Mouse (Mus musculus) induced T-regulatory cell, adult 2 months (primary cell): ENCODE results near the gene Loxl3.
A peak's percentile ranks its signal among the peaks of the same experiment; 100 is the strongest.

Source experiments
- DNase-seq: peaks from one replicate; pipeline ENCODE4 v3.0.0-alpha.2; 2012; ENCODE audit warnings: low read depth

Gene Loxl3

DNA sequence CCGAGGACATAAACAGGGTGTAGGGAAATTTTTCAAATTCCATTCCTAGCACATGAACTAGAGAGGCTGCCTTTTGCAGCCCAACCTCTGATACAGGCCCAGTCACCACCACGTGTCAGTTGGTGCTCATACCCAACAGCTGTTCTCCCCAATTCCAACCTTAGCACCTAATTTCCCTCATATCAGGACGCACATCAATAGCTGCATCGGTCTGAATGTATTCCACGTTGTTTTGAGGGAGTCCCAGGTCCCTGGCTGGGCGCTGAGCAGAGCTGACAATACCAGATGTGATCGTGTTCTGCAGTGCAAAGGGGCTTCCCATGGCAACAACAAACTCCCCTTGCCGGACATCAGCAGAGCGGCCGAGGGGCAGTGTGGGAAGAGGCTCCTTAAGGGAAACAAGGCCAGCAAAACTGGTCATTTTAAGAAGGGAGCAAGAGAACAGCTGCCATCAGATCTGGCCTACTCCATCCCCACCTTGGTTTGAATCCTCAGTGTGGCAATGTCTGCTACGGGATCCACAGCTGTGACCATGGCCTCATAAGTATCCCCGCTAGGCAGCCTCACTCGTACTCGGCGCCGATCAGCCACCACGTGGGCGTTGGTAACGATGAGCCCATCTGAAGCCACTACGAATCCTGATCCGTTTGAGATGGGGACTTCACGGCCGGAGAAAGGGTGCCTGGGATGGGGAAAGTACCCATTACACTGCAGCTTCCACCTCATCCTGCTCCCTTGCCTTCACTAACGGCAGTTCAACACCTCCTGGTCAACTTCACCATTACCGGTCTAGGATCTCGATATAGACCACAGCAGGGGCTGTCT is 19.4 kb downstream of the Loxl3 start:
- DNase-seq = peak; percentile 77

DNA sequence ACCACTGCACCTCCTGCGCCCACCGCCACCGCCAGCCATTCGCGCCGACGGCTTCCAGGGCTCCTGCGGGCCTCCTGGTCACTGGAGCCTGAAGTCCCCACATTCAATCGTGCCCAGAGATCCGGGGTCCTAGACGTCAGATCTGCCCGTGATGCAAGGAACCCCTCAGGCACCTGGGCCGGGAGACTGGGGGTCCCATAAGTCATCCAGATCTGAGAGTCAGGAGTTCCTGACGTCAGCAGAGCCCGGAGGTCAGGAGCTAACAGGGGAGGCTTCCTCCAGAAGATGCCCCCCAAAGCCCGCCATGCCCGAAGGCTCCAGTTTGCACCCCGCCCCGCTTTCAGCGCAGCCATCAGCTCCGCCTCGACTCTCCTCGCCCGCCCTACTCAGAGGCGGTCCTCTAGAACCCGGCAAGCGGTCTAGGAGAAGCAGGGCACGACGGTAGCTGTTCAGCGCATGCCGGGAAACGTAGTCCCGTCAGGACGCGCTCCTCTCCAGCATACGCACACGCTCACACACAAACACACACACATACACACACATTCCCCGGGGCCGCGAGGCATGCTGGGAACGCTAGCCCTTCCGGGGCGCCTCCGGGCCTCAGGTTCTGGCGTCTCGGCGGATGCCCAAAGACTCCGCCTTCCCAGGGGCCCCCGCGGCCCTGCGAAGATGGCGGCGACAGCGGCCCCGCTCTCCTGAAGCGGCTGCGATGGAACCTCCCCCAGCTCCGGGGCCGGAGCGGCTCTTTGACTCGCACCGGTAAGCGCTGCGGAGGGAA is 20.3 kb downstream of the Loxl3 start, which contains the start of gene Aup1:
TSS of gene Aup1 (plus strand) at position 448 of the 778 bp plus-strand sequence.
- peak; percentile 99 for DNase-seq

DNA sequence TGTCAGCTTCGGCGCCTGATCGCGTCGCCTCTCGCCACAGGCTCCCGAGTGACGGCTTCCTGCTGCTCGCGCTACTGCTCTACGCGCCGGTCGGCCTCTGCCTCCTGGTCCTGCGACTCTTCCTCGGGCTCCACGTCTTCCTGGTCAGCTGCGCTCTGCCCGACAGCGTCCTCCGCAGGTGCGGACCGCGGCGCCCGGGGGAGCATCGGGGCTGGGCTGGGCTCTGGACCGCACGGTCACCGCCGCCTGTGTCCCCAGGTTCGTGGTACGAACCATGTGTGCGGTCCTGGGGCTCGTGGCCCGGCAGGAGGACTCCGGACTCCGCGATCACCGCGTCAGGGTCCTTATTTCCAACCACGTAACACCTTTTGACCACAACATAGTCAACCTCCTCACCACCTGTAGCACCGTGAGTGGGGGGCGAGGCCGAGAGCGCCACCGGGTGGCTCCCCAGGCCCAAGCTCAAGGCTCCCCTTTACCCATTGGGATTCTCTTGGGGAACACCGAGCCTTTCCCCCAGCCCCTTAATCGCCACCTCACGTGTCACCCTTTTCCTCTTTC is 21.0 kb downstream of the Loxl3 start, which contains the start of gene Htra2:
TSS of gene Htra2 (minus strand) at position 403 of the 561 bp plus-strand sequence.
- DNase-seq = peak; percentile 61

DNA sequence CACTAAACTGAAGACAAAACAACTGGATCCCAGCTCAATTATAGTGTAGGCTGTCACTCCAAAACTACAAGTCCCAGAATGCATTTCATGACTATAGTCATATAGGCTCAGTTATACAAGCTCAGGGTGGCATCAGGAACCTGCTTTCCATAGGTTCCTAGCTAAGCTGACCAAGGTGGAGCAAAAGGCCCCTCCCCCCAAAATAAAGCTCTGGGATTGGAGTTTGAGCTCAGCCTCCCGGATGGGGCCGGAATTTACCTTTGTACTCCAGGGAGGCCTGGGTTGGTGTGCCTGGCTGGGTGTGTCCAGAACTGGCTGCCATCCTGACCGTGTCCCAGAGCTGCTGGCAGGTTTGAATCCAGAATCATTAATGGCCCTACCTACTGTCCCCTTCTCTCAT is 23.8 kb downstream of the Loxl3 start, which contains the start of gene Dqx1:
TSS of gene Dqx1 (plus strand) at position 55 of the 400 bp plus-strand sequence.
- DNase-seq = peak; percentile 42

DNA sequence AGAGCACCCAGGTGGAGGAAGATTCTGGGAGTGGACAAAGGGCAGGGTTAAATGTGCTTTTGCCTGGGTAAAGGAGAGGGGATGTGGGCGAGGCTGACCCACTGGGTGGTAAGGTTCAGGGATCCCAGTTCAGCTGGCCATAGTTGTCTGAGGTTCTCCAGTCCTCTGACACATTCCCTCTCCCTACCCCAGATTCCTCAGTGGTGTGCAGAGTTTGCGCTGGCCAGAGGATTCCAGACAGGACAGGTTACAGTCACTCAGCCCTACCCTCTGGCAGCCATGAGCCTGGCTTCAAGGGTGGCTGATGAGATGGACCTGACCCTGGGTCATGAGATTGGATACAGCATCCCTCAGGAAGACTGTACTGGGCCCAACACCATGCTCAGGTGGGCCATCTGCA is 24.8 kb downstream of the Loxl3 start:
- no peak for DNase-seq

DNA sequence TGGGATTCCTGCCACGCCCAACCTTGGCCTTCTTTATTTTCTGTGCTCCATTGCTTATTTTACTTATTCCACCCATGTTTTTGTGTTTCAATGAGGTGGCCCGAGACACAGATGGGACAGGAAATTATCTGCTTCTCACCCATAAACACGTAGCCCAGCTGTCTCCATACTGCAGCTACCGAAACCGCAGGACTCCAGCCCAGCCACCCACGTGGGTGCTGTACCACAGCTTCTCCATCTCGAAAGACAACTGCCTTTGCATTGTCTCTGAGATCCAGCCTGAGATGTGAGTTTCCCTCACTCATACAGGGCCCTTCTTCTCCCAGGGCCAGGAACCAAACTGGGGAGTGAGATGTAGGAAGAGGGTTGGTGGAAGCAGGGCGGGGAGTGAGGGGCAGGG is 32.0 kb downstream of the Loxl3 start:
- peak; percentile 54 for DNase-seq

DNA sequence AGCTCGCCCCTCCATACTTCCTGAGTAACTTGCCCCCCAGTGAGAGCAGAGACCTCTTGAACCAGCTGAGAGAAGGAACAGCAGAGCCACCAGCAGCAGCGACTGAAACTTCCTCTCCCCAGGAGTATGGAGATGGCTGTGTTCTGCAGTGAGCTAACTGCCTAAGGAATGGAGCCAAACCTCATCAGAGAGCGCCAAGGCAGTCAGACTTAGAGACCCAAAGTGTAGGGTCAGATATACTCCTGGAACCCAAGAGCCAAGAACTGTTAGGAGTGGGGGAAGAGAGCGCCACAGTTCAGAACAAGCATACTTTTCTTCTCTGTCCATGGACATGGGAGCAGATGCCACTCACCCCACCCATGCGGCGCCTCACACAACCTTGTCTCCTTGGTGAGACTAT is 32.5 kb downstream of the Loxl3 start:
- DNase-seq = no peak

DNA sequence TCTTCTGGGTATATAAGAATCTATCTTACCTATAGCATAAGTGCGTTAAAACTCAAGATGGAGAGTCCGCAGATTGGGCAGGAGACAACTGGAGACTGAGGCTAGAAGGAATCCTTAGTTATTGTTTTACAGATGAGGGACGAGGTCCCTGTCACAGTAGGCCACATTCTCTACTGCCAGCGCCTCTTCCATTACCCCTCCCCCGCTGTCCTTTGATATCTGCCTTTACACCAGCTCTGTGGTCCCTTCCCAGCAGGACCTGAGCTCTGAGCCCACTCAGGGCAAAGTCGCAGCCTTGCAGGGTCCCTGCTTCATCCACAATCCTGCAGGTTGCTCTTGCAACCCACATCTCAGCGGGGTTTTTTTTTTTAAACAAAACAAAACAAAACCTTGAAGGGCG is 34.2 kb downstream of the Loxl3 start:
- DNase-seq = no peak

DNA sequence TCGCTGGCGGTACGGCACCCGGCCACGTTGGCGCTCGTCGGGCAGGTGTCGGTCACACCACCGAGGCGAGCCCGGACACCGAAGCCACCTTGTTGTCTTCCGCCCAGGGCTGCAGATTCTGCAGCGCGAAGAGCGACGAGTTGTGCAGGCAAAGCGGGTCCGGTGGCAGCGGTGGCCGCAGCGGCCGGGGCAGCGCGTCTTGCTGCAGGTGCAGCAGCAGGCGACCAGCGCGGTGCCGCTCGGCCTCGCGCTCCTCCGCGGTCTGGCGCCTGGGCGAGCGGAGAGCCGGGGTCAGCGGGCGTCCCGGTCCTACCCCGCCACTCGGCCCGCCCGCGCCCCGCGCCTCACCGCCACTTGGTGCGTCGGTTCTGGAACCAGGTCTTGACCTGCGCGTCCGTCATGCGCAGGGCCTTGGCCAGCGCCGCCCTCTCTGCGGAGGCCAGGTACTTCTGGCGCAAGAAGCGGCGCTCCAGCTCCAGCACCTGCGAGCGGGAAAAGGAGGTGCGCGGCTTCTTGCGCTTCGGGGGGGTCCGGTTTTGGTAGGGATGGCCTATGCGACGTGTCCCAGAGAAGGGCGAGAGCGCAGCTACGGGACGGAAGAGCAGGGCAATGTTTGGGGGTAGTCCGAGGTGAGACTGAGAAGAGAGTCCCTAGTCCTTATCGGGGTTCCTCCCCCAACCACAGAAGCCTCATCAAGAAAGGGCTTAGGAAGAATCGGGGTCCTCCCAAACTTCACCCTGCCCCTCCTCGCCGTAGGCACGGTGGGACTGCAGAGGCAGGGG is 34.9 kb downstream of the Loxl3 start:
- DNase-seq = peak; percentile 44

DNA sequence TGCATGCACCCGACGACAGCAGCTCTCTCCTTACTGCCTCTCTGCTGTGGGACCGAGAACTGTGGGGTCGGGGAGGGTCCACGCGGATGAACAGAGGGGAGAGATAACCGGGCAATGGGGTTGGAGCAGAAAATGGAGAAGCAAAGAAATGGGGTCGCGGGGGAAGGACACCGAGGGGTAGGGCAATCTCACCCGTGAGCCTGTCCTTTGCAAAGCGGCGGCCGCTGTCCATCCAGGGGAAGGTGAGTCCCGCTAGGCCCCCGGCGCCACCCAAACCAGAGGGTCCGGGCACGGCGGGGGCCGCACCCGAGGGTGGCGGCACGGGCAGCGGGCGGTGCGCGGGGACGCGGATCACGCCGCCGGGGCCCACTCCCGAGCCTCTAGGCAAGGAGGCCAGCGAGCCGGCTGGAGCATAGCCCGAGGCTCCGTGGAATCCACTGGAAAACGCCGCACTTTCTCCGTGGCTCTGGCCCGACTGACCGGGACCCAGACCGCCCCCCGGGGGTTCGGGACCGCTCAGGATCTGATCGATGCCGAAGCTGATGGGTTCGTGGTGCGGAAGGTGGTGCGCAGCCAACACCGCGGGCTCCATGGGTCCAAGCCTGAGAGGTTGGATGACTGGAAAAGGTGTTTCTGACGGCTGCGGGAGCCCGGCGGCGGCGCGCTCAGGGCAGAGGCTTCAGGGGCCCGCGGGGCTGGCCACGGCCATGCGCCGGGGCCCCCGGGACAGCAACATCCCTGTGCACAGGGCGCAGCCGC is 35.7 kb downstream of the Loxl3 start:
- peak; percentile 42 for DNase-seq

DNA sequence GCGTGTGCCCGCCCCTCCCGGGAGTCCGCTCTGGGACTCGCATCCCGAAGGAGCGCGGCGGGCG is 36.1 kb downstream of the Loxl3 start, which contains the start of gene Tlx2:
TSS of gene Tlx2 (minus strand) at position 47 of the 64 bp plus-strand sequence.
- peak; percentile 32 for DNase-seq

DNA sequence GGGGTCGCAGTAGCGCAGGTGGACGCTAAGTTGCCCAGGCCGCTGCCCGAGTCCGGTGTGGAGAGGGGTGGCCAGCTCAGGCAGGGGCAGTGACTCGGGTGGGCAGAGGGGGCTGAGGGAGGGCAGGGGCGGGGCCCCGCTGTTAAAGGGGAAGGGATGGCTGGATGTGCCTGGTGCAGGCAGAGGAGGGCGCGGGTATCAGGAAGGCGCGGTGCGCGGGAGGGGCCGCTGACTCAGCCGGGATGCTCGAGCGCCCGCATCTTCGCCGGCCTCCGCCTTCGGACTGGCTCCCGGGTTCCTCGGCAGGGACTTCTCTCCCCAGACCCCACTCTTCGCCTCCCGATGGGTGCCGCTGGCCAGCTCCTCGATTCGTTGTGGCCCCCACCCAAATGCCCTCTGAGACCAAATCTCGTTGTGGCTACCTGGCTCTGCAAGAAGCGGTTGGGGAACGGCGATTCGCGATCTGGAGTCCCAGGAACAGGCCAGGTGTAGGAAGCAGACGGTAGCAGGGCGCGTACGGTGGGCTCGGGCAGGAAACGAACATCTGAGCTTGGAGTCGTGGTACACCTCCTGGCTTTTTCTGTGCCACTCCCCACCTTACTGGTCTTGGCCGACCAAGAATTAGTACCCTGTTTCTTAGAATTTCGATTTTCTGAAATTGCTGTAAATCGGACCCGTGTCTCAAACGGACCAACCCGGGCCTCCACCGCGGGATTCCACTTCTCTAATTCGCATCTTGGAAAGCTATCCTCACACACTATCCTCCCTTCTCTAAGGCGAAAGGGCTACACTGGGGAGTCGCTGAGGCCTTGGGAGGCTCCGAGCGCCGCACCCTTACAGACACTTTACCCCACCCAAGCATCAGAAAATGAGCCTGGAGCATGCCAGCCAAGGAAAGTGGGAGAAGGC is 36.6 kb downstream of the Loxl3 start:
- peak; percentile 64 for DNase-seq

DNA sequence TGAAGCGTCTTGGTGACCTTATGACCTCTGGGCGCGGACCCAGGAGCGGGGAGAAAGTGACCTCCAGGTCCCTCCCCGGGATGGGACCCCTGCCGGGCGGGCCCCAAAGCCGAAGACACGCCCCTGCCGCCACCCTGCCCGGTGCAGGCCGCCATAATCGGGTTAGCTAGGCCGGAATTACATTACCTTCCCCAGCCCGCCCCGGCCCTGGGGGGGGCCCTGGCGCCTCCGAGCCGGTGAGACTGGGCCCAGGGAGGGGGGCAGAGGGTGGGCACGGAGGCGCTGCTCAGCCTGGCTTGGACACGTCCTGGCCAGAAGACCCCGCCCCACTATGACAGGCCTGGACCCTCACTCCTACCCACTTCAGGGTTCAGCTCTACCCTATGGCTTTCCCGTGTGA is 37.2 kb downstream of the Loxl3 start:
- no peak for DNase-seq

DNA sequence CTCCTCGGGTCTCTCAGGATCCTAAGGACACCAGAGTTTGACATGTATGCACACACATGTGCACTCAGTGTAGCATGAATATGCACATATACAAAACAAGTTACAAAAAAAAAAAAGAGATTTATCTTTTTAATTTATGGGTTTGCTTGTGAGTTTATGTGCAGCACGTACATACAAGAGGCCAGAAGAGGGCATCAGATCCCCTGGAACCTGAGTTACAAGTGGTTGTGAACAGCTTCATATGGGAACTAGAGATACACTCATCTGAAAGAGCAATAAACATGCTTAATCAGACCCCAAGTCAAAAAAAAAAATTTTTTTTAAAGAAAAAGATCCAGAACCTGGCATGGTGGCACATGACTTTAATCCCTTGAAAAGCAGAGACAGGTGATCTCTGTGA is 41.0 kb downstream of the Loxl3 start:
- peak; percentile 71 for DNase-seq

DNA sequence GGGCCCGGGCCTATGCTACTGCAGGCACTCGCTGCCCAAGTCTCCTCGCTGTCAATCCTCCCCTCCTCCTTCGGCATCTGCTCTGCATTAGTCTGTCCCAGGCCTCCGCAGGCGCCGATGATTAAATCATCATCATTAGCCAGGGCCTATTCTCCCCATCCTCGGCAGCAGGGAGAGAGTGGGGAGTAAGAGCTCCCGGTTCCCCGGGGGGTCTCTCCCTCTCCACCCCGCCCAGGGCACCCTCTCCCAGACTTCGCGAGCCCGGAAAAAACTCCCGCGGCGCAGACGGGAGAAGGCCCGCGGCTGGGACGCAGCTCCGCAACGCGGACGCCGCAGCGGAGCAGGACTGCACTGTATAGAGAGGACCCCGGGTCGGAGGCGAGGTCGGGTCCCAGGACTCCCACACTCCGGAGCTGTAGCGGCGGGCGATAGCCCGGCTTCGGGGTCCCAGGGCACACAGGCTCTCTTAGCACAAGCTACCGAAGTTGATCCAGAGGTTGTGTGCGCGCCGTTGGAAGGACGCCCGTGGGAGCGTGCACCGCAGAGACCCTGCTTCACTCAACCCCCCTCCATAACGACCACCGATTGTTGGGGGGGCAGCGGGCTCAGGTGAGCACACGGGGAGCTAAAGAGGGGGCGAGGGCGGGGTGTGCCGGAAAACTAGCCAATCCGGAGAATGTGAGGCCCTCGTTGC is 43.8 kb downstream of the Loxl3 start, which contains the start of gene Pcgf1:
TSS of gene Pcgf1 (plus strand) at position 240 of the 694 bp plus-strand sequence.
- peak; percentile 53 for DNase-seq

DNA sequence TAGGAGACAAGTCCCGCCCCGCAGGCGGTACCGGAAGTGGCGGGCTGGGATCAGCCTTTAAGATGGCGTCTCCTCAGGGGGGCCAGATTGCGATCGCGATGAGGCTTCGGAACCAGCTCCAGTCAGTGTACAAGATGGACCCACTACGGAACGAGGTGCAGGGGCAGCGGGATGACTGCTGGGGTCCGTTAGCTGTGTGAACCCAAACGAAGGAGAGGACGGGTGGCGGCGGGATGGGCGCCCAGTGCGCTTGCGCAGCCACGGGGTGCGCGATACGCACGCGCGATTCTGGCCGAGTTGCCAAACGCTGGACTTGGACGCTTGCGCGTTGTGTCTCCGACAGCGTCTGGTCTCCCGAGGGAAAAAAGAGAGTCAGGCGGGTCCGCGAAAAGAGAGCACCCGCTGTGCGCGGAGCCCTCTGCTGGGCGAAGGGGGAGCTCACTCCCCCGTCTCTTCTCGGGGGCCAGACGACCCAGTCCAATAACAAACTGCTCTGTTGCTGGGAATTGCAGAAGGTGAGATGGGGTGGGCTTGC is 44.4 kb downstream of the Loxl3 start:
- DNase-seq = peak; percentile 100

DNA sequence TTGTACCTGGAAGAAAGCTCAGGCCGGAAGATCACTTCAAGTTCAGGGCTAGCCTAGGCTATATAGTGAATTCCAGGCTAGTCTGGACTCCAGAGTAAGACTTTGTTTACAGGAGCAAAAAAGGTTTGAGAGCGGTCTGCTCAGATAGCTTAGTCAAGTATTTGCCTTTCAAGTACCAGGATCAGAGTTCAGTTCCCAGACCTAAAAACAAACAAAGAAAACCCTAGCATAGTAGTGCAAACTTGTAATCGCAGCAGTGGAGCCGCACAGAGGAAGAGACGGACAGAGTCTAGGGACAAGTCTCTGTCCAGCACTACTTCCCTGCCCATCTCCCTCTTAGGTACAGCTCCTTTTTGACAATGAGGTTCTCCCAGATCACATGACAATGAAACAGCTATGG is 46.2 kb downstream of the Loxl3 start:
- DNase-seq = no peak

DNA sequence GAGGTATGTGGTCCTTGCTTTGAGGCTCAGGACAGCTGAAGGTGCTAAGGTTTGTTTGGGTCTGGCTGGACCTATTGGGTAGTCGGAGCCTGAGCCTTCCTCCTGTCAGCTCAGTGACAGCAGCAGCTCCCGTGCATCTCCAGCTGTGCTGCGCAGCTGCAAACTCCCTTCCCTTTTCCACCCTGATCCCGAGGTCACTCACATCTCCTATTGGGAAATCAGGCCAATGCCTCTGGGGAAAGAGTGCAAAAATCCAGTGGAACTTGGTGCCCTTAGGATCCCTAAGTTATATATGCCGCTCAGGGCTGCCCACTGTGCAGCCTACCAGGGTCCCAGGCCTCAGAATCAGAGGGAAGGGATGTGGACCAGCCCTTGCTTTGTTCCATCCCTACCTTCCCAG is 49.5 kb downstream of the Loxl3 start:
- no peak for DNase-seq

DNA sequence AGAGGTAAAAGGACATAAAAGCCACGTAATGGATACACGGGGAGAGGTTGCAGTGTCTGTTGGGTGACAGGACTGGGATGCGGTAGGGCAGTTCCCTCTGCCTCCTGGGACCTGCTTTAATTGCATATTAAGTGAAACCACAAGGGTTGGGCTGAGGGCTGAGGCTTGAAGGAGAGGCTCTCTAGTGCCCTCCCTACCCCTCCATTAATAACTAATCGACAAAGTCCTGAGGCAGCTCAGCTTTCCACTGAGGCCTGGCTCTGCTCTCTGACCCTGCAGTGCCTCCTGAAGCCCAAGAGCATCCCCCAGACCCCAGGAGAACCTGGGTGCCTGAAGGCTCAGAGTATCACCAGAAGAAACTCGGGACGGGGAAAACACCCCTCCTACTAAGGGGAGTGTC is 50.5 kb downstream of the Loxl3 start:
- no peak for DNase-seq
